Mouse (Mus musculus) MEL (cell line): ENCODE results near the gene Btbd16. TPM values are rescaled to one million over a fixed set of nuclear protein-coding genes. Genes with fewer than 3 reads are reported as not detected.

Experiments used
- DNase-seq: peaks from one replicate; pipeline ENCODE4 v3.0.0; 2011; ENCODE audit warnings: low read depth, low spot score
- H3K27ac ChIP-seq: 2 replicates; pipeline ENCODE4 v1.5.1; 2012; ENCODE audit warnings: low read depth, mild to moderate bottlenecking, control low read depth, low read length, moderate library complexity; ENCODE audit not compliant: control insufficient read depth
- H3K27me3 ChIP-seq, 2 experiments: fragments of 150-350 bp in 1 of 2; sonication (generic) in 1 of 2; 2 replicates each; pipeline ENCODE4 v1.6.1; 2012; ENCODE audit warnings: low read length in 2 of 2, mild to moderate bottlenecking in 2 of 2, improper control_type of control experiment in 1 of 2, moderate library complexity in 1 of 2; ENCODE audit not compliant: insufficient read depth in 2 of 2, control insufficient read depth in 1 of 2
- H3K36me3 ChIP-seq, 2 experiments: 2 replicates each; pipeline ENCODE4 v1.6.1; 2012 to 2014; ENCODE audit warnings: low read length in 2 of 2, improper control_type of control experiment in 1 of 2, inconsistent platforms in 1 of 2, mild to moderate bottlenecking in 1 of 2; ENCODE audit not compliant: insufficient read depth in 2 of 2, control insufficient read depth in 1 of 2
- H3K4me1 ChIP-seq, 2 experiments: fragments of 150-350 bp in 1 of 2; sonication (generic) in 1 of 2; 2 replicates each; pipeline ENCODE4 v1.6.1; 2012; ENCODE audit warnings: low read length in 2 of 2, improper control_type of control experiment in 1 of 2, mild to moderate bottlenecking in 1 of 2; ENCODE audit not compliant: insufficient read depth in 2 of 2, control insufficient read depth in 1 of 2
- H3K4me3 ChIP-seq, 2 experiments: fragments of 150-350 bp in 1 of 2; sonication (generic) in 1 of 2; 2 replicates each; pipeline ENCODE4 v1.5.1; 2012; ENCODE audit warnings: low read depth in 2 of 2, low read length in 2 of 2, mild to moderate bottlenecking in 2 of 2, moderate library complexity in 2 of 2, control low read depth in 1 of 2, improper control_type of control experiment in 1 of 2; ENCODE audit not compliant: control insufficient read depth in 1 of 2, insufficient read depth in 1 of 2
- H3K79me2 ChIP-seq: 2 replicates; pipeline ENCODE4 v1.6.1; 2012; ENCODE audit warnings: mild to moderate bottlenecking, low read length, moderate library complexity; ENCODE audit not compliant: control insufficient read depth, poor library complexity, insufficient read depth
- H3K9ac ChIP-seq: 2 replicates; pipeline ENCODE4 v1.6.1; 2012; ENCODE audit warnings: low read depth, mild to moderate bottlenecking, control low read depth, low read length, moderate library complexity; ENCODE audit not compliant: control insufficient read depth, poor library complexity, severe bottlenecking
- H3K9me3 ChIP-seq: fragments of 150-350 bp; sonication (generic); replicated peaks from 2 replicates; pipeline ENCODE4 v1.6.1; 2012; ENCODE audit warnings: mild to moderate bottlenecking, low read length, improper control_type of control experiment, moderate library complexity; ENCODE audit not compliant: insufficient read depth
- BHLHE40 ChIP-seq: IDR thresholded peaks from 2 replicates; pipeline ENCODE4 v1.6.1; 2012; ENCODE audit warnings: low read depth, mild to moderate bottlenecking, inconsistent platforms, low read length, improper control_type of control experiment, borderline replicate concordance
- CHD2 ChIP-seq: IDR thresholded peaks from 2 replicates; pipeline ENCODE4 v1.6.1; 2011; ENCODE audit warnings: low read length, improper control_type of control experiment
- CTCF ChIP-seq, 3 experiments: IDR thresholded peaks in 2 of 3; conservative IDR thresholded peaks in 1 of 3; 2 replicates each; pipeline ENCODE4 v1.5.1; 2011 to 2012; ENCODE audit warnings: low read length in 3 of 3, low read depth in 2 of 3, mild to moderate bottlenecking in 2 of 3, improper control_type of control experiment in 1 of 3, inconsistent platforms in 1 of 3, mixed read lengths in 1 of 3, moderate library complexity in 1 of 3; ENCODE audit not compliant: control insufficient read depth in 1 of 3, insufficient read depth in 1 of 3, poor library complexity in 1 of 3, severe bottlenecking in 1 of 3
- EP300 ChIP-seq, 2 experiments: IDR thresholded peaks; 2 replicates each; pipeline ENCODE4 v1.6.1; 2011; ENCODE audit warnings: improper control_type of control experiment in 2 of 2, low read length in 2 of 2, low read depth in 1 of 2, mild to moderate bottlenecking in 1 of 2
- GABPA ChIP-seq: IDR thresholded peaks from 2 replicates; pipeline ENCODE4 v1.6.1; 2012; ENCODE audit warnings: low read depth, mild to moderate bottlenecking, inconsistent platforms, low read length, improper control_type of control experiment, moderate library complexity
- GATA1 ChIP-seq: IDR thresholded peaks from 2 replicates; pipeline ENCODE4 v1.6.1; 2011; ENCODE audit warnings: low read depth, low read length, improper control_type of control experiment
- HCFC1 ChIP-seq: IDR thresholded peaks from 2 replicates; pipeline ENCODE4 v1.6.1; 2012; ENCODE audit warnings: low read depth, mild to moderate bottlenecking, inconsistent platforms, low read length, improper control_type of control experiment, moderate library complexity
- JUND ChIP-seq: IDR thresholded peaks from 2 replicates; pipeline ENCODE4 v1.6.1; 2011; ENCODE audit warnings: low read depth, mild to moderate bottlenecking, improper control_type of control experiment, low read length
- KAT2A ChIP-seq: conservative IDR thresholded peaks from 2 replicates; pipeline ENCODE4 v1.6.1; 2012; ENCODE audit warnings: low read depth, low read length, improper control_type of control experiment, inconsistent platforms
- MAX ChIP-seq: IDR thresholded peaks from 2 replicates; pipeline ENCODE4 v1.6.1; 2011; ENCODE audit warnings: low read length, improper control_type of control experiment
- MAZ ChIP-seq: IDR thresholded peaks from 2 replicates; pipeline ENCODE4 v1.6.1; 2012; ENCODE audit warnings: low read depth, mild to moderate bottlenecking, inconsistent platforms, low read length, improper control_type of control experiment
- MEF2A ChIP-seq: IDR thresholded peaks from 2 replicates; pipeline ENCODE4 v1.6.1; 2014; ENCODE audit warnings: low read depth, mild to moderate bottlenecking, inconsistent platforms, low read length, improper control_type of control experiment; ENCODE audit not compliant: poor library complexity, insufficient replicate concordance, severe bottlenecking; ENCODE audit errors: extremely low read depth
- MXI1 ChIP-seq: IDR thresholded peaks from 2 replicates; pipeline ENCODE4 v1.6.1; 2011; ENCODE audit warnings: mild to moderate bottlenecking, low read depth, low read length, improper control_type of control experiment
- NRF1 ChIP-seq: IDR thresholded peaks from 2 replicates; pipeline ENCODE4 v1.6.1; 2014; ENCODE audit warnings: low read depth, mild to moderate bottlenecking, inconsistent platforms, low read length, improper control_type of control experiment, moderate library complexity; ENCODE audit not compliant: poor library complexity, insufficient read depth, severe bottlenecking
- POLR2AphosphoS2 ChIP-seq: IDR thresholded peaks from 2 replicates; pipeline ENCODE4 v1.6.1; 2011; ENCODE audit warnings: low read length, improper control_type of control experiment
- SIN3A ChIP-seq: IDR thresholded peaks from 2 replicates; pipeline ENCODE4 v1.6.1; 2012; ENCODE audit warnings: low read length, improper control_type of control experiment, inconsistent platforms
- SMC3 ChIP-seq: IDR thresholded peaks from 2 replicates; pipeline ENCODE4 v1.6.1; 2011; ENCODE audit warnings: low read depth, low read length, improper control_type of control experiment
- UBTF ChIP-seq: IDR thresholded peaks from 2 replicates; pipeline ENCODE4 v1.6.1; 2012; ENCODE audit warnings: low read depth, mild to moderate bottlenecking, inconsistent platforms, low read length, improper control_type of control experiment, moderate library complexity, borderline replicate concordance; ENCODE audit not compliant: insufficient read depth
- ZKSCAN1 ChIP-seq: IDR thresholded peaks from 2 replicates; pipeline ENCODE4 v1.6.1; 2012; ENCODE audit warnings: low read depth, mild to moderate bottlenecking, inconsistent platforms, low read length, improper control_type of control experiment, moderate library complexity
- ZNF384 ChIP-seq: IDR thresholded peaks from 2 replicates; pipeline ENCODE4 v1.6.1; 2012; ENCODE audit warnings: low read depth, mild to moderate bottlenecking, inconsistent platforms, low read length, improper control_type of control experiment
- polyA plus RNA-seq, 2 experiments: library from polyadenylated mRNA; stranded (reverse) in 1 of 2; unstranded in 1 of 2; fragments of >175 nt in 1 of 2; fragments of >200 nt in 1 of 2; gene quantifications; 2 replicates each; pipeline versions ENCODE4 v1.2.1 to v1.2.4; 2012; ENCODE audit warnings: low replicate concordance in 2 of 2, low read depth in 1 of 2; ENCODE audit not compliant: insufficient read length in 2 of 2, insufficient read depth in 1 of 2, missing spikeins in 1 of 2
- total RNA-seq: library from RNA; depleted of rRNA; stranded (reverse); fragments of 300-350 nt; gene quantifications from 2 replicates; pipeline ENCODE4 v1.2.3, GENCODE M21; 2012

The Btbd16 gene
- total and polyA plus RNA-seq, 3 experiments, result 0.71 to 0.89 TPM; not detected in 1

DNA sequence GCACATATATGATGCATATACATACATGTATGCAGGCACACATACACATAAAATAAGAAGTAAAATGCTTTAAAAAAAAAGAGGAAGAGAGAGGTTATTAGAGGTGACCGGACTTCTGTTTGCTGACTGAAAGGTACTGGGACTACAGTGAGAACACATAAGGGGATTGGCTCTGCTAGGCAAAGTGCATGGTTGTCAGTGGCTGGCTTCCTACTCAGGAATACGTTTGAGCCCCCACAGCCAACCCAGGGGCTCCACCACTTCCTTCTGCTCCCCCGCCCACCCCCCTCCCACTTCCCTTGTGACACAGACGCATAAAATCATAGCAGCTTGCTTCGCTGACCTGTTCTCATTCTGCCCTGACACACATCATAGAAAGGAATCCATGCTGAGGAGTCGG, 84.1 kb downstream of the Btbd16 start:
- no peak overlapping the region for H3K9ac ChIP-seq
- H3K27me3 ChIP-seq, result no peaks in the 10 kb centered on the region
- H3K27ac ChIP-seq, result no peak overlapping the region
- no peak for DNase-seq
- no peaks in the 10 kb centered on the region for H3K79me2 ChIP-seq
- no peaks in the 10 kb centered on the region for H3K4me1 ChIP-seq
- TF ChIP-seq POLR2AphosphoS2 (no peak), GABPA (no peak), SIN3A (no peak), KAT2A (no peak), MAX (no peak), EP300 (IDR thresholded peaks at IDR 0.05; ENCODE audit: low read depth in 1 of 2, low read length in 2 of 2) (no peak), NRF1 (no peak), SMC3 (no peak), HCFC1 (no peak), ZKSCAN1 (no peak)
- no peaks in the 10 kb centered on the region for H3K9me3 ChIP-seq
- H3K4me3 ChIP-seq, result no peak overlapping the region
- no peaks in the 10 kb centered on the region for H3K36me3 ChIP-seq

DNA sequence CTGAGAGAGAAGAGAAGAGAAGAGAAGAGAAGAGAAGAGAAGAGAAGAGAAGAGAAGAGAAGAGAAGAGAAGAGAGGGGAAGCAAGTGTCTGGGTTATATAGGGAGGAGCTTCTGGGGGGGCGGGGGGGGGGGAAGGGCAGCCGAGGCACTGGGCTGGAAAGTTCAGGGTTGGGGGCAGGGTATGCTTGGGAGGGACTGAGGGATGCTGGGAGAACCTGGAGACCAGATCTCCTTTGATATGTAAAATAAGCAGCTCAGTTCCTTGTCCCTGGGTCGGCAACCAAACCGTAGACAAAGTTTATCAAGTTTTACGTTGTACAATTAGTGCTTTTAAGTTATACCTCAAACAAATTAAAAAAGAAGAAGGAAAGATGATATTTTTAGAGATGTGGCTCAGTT, 86.1 kb downstream of the Btbd16 start:
- Histone ChIP-seq H3K27me3 (no peaks in the 10 kb centered on the region), H3K36me3 (no peaks in the 10 kb centered on the region), H3K9me3 (no peaks in the 10 kb centered on the region), H3K9ac (no peak overlapping the region), H3K27ac (no peak overlapping the region), H3K4me3 (no peak overlapping the region), H3K79me2 (no peaks in the 10 kb centered on the region), H3K4me1 (no peaks in the 10 kb centered on the region)
- TF ChIP-seq ZNF384 (no peak), EP300 (IDR thresholded peaks at IDR 0.05; ENCODE audit: low read depth in 1 of 2, low read length in 2 of 2) (no peak), MAX (no peak), GATA1 (no peak), POLR2AphosphoS2 (no peak), ZKSCAN1 (no peak), CTCF (IDR thresholded peaks at IDR 0.05 in 2 of 3, conservative IDR thresholded peaks at IDR 0.05 in 1 of 3; ENCODE audit: control insufficient read depth in 1 of 3, insufficient read depth in 1 of 3, low read depth in 2 of 3, low read length in 3 of 3, poor library complexity in 1 of 3, severe bottlenecking in 1 of 3) (no peak)
- DNase-seq, result no peak

DNA sequence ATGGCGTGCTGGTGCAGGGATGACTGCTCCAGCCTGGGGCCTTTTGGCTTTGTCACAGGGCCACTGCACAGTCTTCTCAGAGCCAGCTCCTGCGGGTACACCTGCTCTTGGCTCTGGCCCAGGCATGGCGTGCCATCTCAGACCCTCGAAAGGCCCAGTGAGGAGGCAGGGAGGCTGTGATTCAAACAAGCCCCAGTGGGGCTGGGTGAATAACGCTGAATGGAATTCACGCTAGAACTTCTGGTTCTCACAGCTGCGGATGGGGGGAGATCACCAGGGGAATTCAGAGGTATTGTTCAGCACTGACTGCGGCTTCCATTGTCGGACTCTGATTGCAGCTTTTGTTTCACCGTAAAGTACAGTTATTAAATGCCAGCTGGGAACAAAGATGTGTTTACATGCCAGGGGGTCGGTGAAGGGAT, 86.9 kb downstream of the Btbd16 start:
- DNase-seq, result no peak
- H3K79me2 ChIP-seq, result no peaks in the 10 kb centered on the region
- no peak overlapping the region for H3K27ac ChIP-seq
- H3K9ac ChIP-seq, result no peak overlapping the region
- no peaks in the 10 kb centered on the region for H3K36me3 ChIP-seq
- H3K27me3 ChIP-seq, result no peaks in the 10 kb centered on the region
- TF ChIP-seq UBTF (no peak), MEF2A (no peak), MXI1 (no peak), CTCF (IDR thresholded peaks at IDR 0.05 in 2 of 3, conservative IDR thresholded peaks at IDR 0.05 in 1 of 3; ENCODE audit: control insufficient read depth in 1 of 3, insufficient read depth in 1 of 3, low read depth in 2 of 3, low read length in 3 of 3, poor library complexity in 1 of 3, severe bottlenecking in 1 of 3) (no peak), SMC3 (no peak), POLR2AphosphoS2 (no peak), CHD2 (no peak), NRF1 (no peak), BHLHE40 (no peak), MAZ (no peak), MAX (no peak), JUND (no peak)
- no peaks in the 10 kb centered on the region for H3K4me1 ChIP-seq
- no peak overlapping the region for H3K4me3 ChIP-seq
- H3K9me3 ChIP-seq, result no peaks in the 10 kb centered on the region
